Mouse (Mus musculus) neural tube, embryonic 10.5 days (tissue): ENCODE measurements around the gene Kcne1.

Experiments used
- DNase-seq: peaks from one replicate; pipeline ENCODE4 v3.0.0-alpha.2; 2017; ENCODE audit warnings: low spot score; ENCODE audit errors: extremely low spot score

Kcne1 gene

GRCm38 (mm10) chr16:92357023-92357422 is 2.2 kb downstream of the Kcne1 start:
- no peak for DNase-seq

GRCm38 (mm10) chr16:92355982-92356381 is 3.3 kb downstream of the Kcne1 start:
- DNase-seq, result no peak

- DNase-seq, result no peak
These were observed 3.9 kb downstream of the Kcne1 start for GRCm38 (mm10) chr16:92355366-92355765.

GRCm38 (mm10) chr16:92353897-92354296 is 5.4 kb downstream of the Kcne1 start:
- DNase-seq, result no peak

GRCm38 (mm10) chr16:92353295-92353694 is 6.0 kb downstream of the Kcne1 start:
- DNase-seq, result no peak

GRCm38 (mm10) chr16:92348941-92349340 is 10.3 kb downstream of the Kcne1 start:
- no peak for DNase-seq

GRCm38 (mm10) chr16:92346297-92346916 is 12.9 kb downstream of the Kcne1 start:
- DNase-seq, result peak; percentile 56

GRCm38 (mm10) chr16:92345177-92345576 is 14.1 kb downstream of the Kcne1 start:
- no peak for DNase-seq

GRCm38 (mm10) chr16:92340612-92341511 is 18.4 kb downstream of the Kcne1 start:
- peak; percentile 76 for DNase-seq

GRCm38 (mm10) chr16:92336280-92336679 is 23.0 kb downstream of the Kcne1 start:
- peak; percentile 82 for DNase-seq

- no peak for DNase-seq
These were observed 24.7 kb downstream of the Kcne1 start for GRCm38 (mm10) chr16:92334600-92334999.

GRCm38 (mm10) chr16:92330966-92331365 is 28.3 kb downstream of the Kcne1 start:
- no peak for DNase-seq

GRCm38 (mm10) chr16:92327911-92328310 is 31.4 kb downstream of the Kcne1 start:
- DNase-seq, result no peak

- DNase-seq, result no peak
These were observed 34.2 kb downstream of the Kcne1 start for GRCm38 (mm10) chr16:92325062-92325406.

- DNase-seq, result no peak
These were observed 34.8 kb downstream of the Kcne1 start for GRCm38 (mm10) chr16:92324309-92325061.

GRCm38 (mm10) chr16:92321341-92321740 is 37.9 kb downstream of the Kcne1 start, which contains the start of gene Fam243:
Gene Fam243 (minus strand): TSS chr16:92321441.
- DNase-seq, result no peak

GRCm38 (mm10) chr16:92320361-92320760 is 38.9 kb downstream of the Kcne1 start:
- DNase-seq, result no peak

GRCm38 (mm10) chr16:92319353-92320109 is 39.7 kb downstream of the Kcne1 start:
- no peak for DNase-seq

GRCm38 (mm10) chr16:92316049-92316738 is 43.1 kb downstream of the Kcne1 start:
- no peak for DNase-seq

GRCm38 (mm10) chr16:92313953-92314741 is 45.1 kb downstream of the Kcne1 start:
- DNase-seq, result peak; percentile 51
